Mouse (Mus musculus): ENCODE data around the gene Ccdc187. TPM values are rescaled to one million over a fixed set of nuclear protein-coding genes. Genes with fewer than 3 reads are reported as not detected.

The Ccdc187 gene
- polyA plus RNA-seq, 1 experiment, result not detected

DNA sequence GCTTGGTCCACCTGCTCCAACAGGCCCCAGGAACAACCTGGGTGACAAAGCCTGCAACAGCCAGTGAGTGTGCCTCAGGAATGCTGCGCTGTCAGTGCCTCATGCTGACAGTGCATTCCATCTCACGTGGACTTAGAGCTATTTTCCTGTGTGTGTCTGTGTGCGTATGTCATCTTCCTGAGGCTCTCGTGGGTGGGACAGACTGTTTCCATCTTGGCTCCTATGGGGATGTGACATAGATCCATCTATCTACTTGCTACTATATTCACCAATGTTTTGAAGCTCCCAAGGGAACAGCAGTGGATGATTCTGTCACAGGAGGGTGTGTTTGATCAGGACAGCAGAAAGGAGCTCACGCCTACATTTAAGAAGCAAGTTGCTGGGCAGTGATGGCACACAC is 17.6 kb upstream of the Ccdc187 start:
- H3K4me1 ChIP-seq (ENCODE audit: control insufficient read depth, insufficient read depth, low read length), result peaks cover 25% of the 10 kb centered on the region
- no peak overlapping the region for H3K27ac ChIP-seq (ENCODE audit: insufficient read depth, low read depth, low read length)
- 84% methylated on average over 5 of the region's 5 CpGs for WGBS
- no peak overlapping the region for H3K4me3 ChIP-seq (ENCODE audit: insufficient read depth, low read depth, low read length)
- no peak for TF ChIP-seq POLR2A (IDR thresholded peaks at IDR 0.05; ENCODE audit: insufficient read depth, low read depth, low read length)
- TF ChIP-seq CTCF (IDR thresholded peaks at IDR 0.05; ENCODE audit: insufficient read depth, low read depth, low read length), result no peak

DNA sequence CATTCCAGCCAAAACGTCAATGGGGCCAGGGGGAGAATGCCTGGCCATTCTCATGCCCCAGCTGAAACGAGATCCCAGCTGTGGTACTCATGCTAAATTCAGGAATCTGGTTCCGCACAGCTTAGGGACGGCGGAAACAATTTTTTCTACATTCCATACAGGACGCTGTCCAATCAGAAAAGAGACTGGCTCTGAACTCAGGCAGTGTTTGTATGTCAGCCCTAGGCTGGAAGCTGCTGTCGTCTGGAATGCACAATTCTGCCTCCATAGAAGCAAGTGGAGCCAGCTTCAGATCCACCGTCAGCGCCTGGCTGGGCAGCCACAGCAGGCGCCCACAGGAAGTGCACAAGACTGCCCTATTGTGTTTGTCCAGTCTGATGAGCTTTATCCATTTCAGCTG is 15.4 kb upstream of the Ccdc187 start:
- Histone ChIP-seq H3K4me1 (ENCODE audit: control insufficient read depth, insufficient read depth, low read length) (peaks cover 8% of the 10 kb centered on the region), H3K4me3 (ENCODE audit: insufficient read depth, low read depth, low read length) (no peak overlapping the region), H3K27ac (ENCODE audit: insufficient read depth, low read depth, low read length) (no peak overlapping the region)
- no peak for TF ChIP-seq POLR2A (IDR thresholded peaks at IDR 0.05; ENCODE audit: insufficient read depth, low read depth, low read length)
- TF ChIP-seq CTCF (IDR thresholded peaks at IDR 0.05; ENCODE audit: insufficient read depth, low read depth, low read length), result no peak
- WGBS, result 41% methylated on average over 10 of the region's 10 CpGs

DNA sequence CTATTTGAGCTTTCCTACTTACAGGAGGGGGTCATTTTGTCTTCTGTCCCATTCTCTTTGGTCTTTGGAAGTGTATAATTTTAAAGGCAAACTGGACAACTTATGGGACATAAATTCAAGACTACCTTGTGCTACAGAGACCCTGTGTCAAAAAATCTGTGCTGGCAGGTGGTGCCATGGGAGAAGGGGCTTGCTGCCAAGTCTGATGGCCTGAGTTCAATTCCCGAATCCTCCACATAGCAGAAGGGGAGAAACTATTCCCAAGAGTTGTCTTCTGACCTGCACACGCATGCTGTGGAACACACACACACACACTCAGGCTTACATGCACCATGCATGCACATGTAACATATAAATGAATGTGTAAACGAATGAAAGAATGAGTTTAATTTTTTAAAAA is 12.3 kb upstream of the Ccdc187 start:
- Histone ChIP-seq H3K4me1 (ENCODE audit: control insufficient read depth, insufficient read depth, low read length) (peaks cover 4% of the 10 kb centered on the region), H3K4me3 (ENCODE audit: insufficient read depth, low read depth, low read length) (no peak overlapping the region), H3K27ac (ENCODE audit: insufficient read depth, low read depth, low read length) (no peak overlapping the region)
- 91% methylated on average over 3 of the region's 3 CpGs for WGBS
- TF ChIP-seq POLR2A (IDR thresholded peaks at IDR 0.05; ENCODE audit: insufficient read depth, low read depth, low read length), result no peak
- no peak for TF ChIP-seq CTCF (IDR thresholded peaks at IDR 0.05; ENCODE audit: insufficient read depth, low read depth, low read length)

DNA sequence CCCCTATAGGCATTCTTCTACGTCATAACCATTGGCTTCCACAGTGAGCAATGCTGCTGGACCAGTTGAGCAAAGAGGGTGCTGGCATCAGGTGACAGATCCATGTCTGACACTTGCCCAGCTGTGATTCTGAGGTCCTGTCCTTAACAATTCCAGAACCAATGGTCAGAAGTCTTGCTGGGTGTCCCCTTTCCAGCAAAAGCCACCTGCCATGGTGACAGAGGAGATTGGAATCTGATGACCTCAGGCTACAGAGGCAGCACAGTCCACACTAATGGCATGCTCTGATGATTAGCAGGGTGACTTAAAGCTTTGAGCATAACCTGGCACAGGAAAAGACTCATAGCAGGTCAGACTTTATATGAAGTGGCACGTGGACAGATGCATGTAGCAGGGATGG is 11.2 kb upstream of the Ccdc187 start:
- H3K27ac ChIP-seq (ENCODE audit: insufficient read depth, low read depth, low read length), result no peak overlapping the region
- WGBS, result 72% methylated on average over 2 of the region's 2 CpGs
- no peak overlapping the region for H3K4me3 ChIP-seq (ENCODE audit: insufficient read depth, low read depth, low read length)
- peaks cover 13% of the 10 kb centered on the region for H3K4me1 ChIP-seq (ENCODE audit: control insufficient read depth, insufficient read depth, low read length)
- TF ChIP-seq CTCF (IDR thresholded peaks at IDR 0.05; ENCODE audit: insufficient read depth, low read depth, low read length) (no peak), POLR2A (IDR thresholded peaks at IDR 0.05; ENCODE audit: insufficient read depth, low read depth, low read length) (no peak)

DNA sequence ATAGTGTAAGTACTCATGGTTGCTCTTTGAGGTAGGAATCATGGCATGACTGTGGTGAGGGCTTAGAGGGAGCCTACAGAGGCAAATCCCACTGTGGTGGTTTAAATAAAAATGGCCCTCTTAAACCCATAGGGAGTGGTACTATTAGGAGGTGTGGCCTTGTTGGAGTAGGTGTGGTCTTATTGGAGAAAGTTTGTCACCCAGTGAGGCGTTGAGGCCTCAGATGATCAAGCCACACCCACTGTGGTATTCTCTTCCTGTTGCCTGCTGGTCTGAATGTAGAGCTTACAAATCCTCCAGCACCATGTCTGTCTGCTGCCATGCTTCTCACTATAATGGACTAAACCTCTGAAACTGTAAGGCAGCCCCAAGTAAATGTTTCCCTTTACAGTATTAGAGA is 10.4 kb upstream of the Ccdc187 start:
- TF ChIP-seq CTCF (IDR thresholded peaks at IDR 0.05; ENCODE audit: insufficient read depth, low read depth, low read length) (no peak), POLR2A (IDR thresholded peaks at IDR 0.05; ENCODE audit: insufficient read depth, low read depth, low read length) (no peak)
- peaks cover 19% of the 10 kb centered on the region for H3K4me1 ChIP-seq (ENCODE audit: control insufficient read depth, insufficient read depth, low read length)
- no peak overlapping the region for H3K4me3 ChIP-seq (ENCODE audit: insufficient read depth, low read depth, low read length)
- H3K27ac ChIP-seq (ENCODE audit: insufficient read depth, low read depth, low read length), result no peak overlapping the region
- WGBS, result 90% methylated on average over 1 of the region's 1 CpGs

DNA sequence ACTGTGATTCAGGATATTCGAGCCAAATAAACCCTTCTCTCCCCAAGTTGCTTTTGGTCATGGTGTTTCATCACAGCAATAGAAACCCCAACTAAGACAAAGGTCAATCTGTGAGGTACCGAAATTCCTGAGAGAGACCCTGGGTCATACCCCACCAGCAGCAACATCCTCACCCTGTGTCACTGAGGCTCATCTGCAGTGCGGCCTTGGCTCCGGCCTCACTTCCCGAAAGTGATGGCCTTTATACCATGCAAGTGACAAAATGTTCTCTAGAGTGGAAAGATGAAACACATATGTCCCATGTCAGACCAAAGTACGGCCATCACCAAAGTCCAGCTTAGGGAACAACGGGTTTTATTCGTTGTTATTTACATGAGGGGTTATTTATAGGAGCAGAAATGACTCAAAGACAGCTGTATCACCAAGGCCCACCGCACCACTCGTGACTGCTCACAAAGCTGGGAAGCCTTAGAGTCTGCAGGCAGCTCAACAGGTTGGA is 7.7 kb upstream of the Ccdc187 start:
- 86% methylated on average over 10 of the region's 10 CpGs for WGBS
- Histone ChIP-seq H3K27ac (ENCODE audit: insufficient read depth, low read depth, low read length) (no peak overlapping the region), H3K4me3 (ENCODE audit: insufficient read depth, low read depth, low read length) (no peak overlapping the region), H3K4me1 (ENCODE audit: control insufficient read depth, insufficient read depth, low read length) (peaks cover 44% of the 10 kb centered on the region)
- TF ChIP-seq POLR2A (IDR thresholded peaks at IDR 0.05; ENCODE audit: insufficient read depth, low read depth, low read length) (no peak), CTCF (IDR thresholded peaks at IDR 0.05; ENCODE audit: insufficient read depth, low read depth, low read length) (no peak)

DNA sequence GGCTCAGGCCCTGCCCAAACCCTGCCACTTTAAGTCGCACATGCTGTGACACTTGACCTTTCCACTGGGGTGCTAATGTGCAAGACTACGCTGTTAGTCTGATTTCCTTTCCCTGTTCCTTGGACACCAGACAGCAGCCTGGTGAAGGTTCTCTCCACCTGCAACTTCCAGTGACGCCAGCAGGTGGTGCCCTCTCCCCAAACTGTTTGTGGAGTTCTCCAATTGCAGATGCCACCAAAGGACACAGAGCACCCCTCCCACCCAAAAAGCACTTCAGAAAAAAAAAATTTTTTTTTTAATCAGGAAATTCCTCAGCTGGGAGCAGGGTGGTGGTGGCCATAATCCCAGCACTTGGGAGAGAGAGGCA is 6.4 kb upstream of the Ccdc187 start:
- Histone ChIP-seq H3K4me3 (ENCODE audit: insufficient read depth, low read depth, low read length) (no peak overlapping the region), H3K27ac (ENCODE audit: insufficient read depth, low read depth, low read length) (no peak overlapping the region), H3K4me1 (ENCODE audit: control insufficient read depth, insufficient read depth, low read length) (peaks cover 51% of the 10 kb centered on the region)
- no peak for TF ChIP-seq POLR2A (IDR thresholded peaks at IDR 0.05; ENCODE audit: insufficient read depth, low read depth, low read length)
- TF ChIP-seq CTCF (IDR thresholded peaks at IDR 0.05; ENCODE audit: insufficient read depth, low read depth, low read length), result peak; percentile 78
- 0% methylated on average over 3 of the region's 3 CpGs for WGBS

DNA sequence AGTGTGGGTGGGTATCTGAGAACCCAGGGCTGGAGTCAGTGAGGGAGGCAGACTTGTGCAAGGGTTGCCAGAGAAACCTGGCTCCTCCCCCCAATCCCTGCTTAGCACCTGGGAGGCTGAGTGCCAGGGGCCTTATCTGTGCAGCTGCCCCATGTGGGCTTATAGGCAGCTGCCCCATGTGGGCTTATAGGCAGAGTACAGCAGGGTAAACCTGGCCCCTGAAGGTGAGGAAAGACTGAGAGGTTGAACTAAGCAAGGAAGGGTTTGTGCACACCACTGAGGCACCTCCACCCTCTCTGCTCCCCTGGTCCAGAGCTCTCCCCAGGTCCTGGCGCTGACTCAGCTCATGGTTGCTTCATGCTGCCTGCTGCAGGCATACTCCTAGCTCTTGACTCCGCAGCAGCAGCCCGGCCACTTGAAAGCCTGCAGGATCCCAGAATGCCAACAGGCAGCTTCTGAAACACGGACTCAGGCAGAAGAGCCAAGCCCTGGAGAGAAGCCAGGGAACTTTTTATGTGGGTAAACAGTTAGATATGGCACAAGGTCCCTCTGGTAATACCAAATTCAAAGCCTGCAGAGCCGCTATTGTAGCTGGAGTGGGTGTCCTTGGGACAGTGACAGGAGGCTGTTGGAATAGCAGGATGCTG is 5.9 kb upstream of the Ccdc187 start:
- Histone ChIP-seq H3K4me1 (ENCODE audit: control insufficient read depth, insufficient read depth, low read length) (peaks cover 51% of the 10 kb centered on the region), H3K27ac (ENCODE audit: insufficient read depth, low read depth, low read length) (peak overlapping the region; percentile 79), H3K4me3 (ENCODE audit: insufficient read depth, low read depth, low read length) (no peak overlapping the region)
- 17% methylated on average over 5 of the region's 5 CpGs for WGBS
- TF ChIP-seq POLR2A (IDR thresholded peaks at IDR 0.05; ENCODE audit: insufficient read depth, low read depth, low read length) (no peak), CTCF (IDR thresholded peaks at IDR 0.05; ENCODE audit: insufficient read depth, low read depth, low read length) (no peak)

DNA sequence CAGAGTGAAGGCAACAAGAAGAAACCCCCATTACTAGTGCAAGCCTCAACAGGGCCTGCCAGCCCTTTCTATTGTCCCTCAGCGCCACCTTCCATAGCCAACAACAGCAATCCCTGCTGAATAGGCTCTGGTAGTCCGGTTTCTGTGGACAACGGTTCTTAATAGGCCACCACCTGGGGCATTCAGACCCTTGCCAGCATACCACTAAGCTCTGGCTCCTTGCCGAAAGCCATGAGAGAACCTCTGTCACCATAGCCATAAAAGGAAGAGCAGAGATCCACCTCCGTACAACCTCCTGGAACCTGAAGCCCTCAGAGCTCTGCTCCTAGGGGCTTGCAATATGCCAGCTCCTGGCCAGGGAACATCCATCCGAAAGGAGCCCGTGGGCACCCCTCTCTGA is 5.0 kb upstream of the Ccdc187 start:
- H3K4me1 ChIP-seq (ENCODE audit: control insufficient read depth, insufficient read depth, low read length), result peaks cover 51% of the 10 kb centered on the region
- H3K4me3 ChIP-seq (ENCODE audit: insufficient read depth, low read depth, low read length), result no peak overlapping the region
- WGBS, result 27% methylated on average over 7 of the region's 7 CpGs
- no peak for TF ChIP-seq CTCF (IDR thresholded peaks at IDR 0.05; ENCODE audit: insufficient read depth, low read depth, low read length)
- TF ChIP-seq POLR2A (IDR thresholded peaks at IDR 0.05; ENCODE audit: insufficient read depth, low read depth, low read length), result no peak
- peak overlapping the region; percentile 79 for H3K27ac ChIP-seq (ENCODE audit: insufficient read depth, low read depth, low read length)

All from olfactory bulb, adult 2 months (tissue).